Mouse (Mus musculus) spleen, postnatal 10 days (tissue): ENCODE measurements around the gene Napsa.

Source experiments
- DNase-seq, 2 experiments: peaks; one replicate each; pipeline ENCODE4 v3.0.0; 2021 to 2022; ENCODE audit warnings: low spot score in 2 of 2

Gene Napsa

DNA sequence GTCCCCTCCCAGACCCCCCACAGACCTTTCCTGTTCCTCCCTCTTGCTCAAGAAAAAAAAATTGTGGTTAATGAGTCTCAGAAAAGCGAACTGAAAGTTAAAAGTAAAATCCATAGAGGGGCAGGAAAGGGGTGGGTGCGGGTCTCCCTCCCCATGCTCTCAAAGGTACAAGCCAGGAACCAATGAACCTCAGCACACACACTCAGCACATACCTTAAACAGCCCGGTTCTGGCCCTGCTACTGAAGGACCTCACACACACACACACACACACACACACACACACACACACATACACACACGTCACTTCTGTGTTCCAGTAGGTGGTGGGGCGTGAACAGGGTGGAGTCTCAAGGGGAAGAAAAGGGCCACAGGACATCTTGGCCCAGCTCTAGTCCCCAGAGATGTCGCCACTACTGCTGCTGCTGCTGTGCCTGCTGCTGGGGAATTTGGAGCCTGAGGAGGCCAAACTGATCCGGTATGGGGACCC lies at the start of gene Napsa:
Napsa (plus strand) TSS at position 168 of the 489 bp plus-strand sequence.
- peak; percentile 46 to 79 for DNase-seq

DNA sequence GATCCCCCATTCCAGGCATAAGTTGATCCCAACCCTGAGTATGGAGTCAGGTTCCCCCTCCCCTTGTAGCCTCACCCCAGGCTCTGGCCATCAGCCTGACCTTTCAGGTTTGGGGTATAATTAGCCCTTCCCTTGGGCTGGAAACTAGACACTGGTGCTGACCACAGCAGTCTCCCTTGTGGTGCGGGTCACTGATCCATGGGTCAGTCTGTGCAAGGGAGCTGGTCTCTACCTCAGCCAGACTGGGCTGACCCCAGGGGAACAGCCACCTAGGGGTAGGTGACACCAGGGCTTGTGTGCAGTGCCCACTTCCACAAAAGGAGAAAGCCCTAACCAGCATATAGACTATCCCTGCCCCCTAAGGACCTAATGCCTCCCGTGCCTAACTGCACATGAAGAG lies 49.1 kb upstream of the Napsa start:
- DNase-seq, result no peak

DNA sequence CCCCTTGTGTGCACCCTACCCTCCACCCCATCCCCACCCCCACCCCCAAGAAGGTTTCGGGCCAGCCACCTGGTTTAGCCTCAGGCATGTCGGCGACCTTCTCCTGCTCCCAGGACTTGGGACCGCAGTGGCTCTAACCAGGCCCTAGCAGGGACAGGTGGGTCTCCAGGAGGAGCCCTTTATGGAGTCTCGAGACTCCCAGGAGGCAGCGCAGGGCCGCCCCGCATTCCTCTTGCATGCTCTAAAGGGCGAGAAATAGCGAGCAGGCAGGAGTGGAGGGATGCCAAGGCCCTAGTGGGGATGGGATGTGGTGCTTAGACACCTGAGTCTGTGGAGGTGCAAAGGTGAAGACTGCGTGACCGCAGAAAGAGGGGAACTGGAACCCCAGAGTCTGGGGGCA lies 47.7 kb upstream of the Napsa start, which contains the start of gene Mybpc2:
Mybpc2 (minus strand) TSS at position 155 of the 400 bp plus-strand sequence.
- DNase-seq, result no peak

DNA sequence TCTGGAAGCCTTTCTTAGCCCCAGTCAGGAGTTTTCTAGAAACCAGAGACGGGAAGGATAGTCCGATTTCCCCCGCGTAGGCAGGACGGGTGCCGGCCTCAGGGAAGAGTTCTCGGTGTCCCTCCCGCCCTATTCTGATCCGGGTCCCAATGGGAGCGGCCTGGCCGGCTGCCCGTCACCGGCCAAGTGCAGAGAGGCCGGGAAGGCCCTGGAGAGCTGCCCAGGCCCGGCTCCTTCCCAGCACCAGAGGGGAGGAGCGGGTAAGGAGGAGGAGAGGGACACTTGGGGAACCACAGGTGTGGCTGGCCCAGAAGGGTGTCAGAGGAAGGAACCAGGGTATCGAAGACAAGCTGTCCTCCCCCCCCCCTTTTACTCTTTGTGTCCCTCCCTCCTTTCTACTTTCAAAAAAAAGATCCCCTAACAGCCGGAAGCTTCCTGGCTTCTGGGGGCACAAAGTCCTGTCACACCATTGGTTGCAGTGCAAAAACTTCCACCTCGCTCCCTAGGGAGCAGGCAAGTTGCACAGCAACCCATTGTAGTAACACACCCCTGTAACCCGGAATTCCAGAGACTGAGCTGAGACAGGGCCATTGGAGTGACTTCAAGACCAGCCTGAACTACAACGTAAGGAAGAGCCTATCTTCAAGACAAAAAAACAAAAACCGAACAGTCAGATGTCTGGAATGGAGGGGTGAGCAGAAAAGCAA lies 46.9 kb upstream of the Napsa start:
- peak in 1 of 2 experiments; percentile 45 for DNase-seq

DNA sequence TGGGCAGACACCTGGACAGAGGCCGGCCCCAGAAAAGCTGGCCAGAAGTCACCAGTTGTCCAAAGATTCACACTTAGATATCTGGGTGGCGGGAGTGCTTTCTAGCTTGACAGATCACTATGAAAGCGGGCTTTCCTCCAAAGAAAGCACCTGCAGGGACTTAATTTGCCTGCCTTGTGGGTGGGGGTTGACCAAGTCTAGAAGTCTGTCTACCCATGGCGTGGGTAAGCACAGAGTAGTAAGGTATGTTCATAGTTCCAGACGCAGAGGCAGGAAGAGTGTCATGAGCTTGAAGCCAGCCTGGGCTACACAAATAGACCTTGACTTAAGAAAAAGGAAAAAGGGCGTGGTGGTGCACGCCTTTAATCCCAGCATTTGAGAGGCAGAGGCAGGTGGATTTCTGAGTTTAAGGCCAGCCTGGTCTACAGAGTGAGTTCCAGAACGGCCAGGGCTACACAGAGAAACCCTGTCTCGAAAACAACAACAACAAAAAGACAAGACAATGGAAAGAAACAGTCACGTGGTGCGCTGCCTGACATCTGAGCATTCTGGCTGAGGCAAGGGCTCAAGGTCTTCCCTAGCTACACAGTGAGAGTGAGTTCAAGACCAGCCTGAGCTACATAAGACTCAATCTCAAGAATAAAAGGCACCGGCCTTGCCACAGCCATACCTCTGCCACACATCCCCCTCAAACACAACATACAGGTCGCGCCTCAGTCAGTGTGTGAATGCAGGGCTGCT lies 45.6 kb upstream of the Napsa start:
- DNase-seq, result no peak

DNA sequence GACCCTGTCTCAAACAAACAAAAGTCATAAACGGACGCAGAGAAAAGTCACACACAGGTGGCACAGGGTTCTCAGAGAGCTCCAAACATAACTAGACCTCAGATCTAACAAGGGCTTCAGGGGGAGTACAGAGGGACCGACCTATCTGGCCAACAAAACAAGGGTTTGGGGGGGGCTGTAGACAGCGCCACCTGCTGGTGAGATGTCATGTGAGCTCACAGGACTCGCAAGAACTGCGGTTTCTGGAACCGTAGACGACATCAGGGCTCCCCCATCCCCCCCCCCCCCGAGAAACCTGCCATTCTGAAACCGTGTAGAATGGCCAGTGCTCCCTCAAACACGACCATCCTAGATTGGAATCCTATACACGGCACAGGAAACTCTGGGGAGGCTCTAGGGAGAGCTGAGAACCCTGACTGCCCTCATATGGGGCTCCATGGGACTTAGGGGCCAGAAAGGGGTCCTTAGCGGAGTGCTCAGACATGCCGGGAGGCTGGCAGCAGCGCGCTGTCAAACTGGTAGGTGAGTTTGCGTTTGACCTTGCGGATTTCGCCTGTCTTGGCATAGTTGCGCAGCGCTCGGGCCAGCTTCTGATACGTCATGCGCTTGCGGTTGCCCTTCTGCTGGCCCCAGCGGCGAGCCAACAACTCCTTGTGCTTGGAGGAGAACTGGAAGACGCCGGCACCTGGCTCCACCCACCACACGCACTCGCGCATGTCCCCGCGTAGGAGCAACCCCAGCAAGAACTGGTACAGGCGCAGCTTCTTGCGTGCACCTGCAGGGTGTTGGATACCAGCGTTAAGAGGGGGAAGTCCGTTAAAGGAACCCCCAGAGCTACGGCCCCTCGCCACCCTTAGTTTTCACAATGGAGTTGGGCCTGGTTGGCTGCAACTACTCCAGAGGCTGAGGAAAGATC lies 44.4 kb upstream of the Napsa start:
- peak; percentile 53 to 88 for DNase-seq

DNA sequence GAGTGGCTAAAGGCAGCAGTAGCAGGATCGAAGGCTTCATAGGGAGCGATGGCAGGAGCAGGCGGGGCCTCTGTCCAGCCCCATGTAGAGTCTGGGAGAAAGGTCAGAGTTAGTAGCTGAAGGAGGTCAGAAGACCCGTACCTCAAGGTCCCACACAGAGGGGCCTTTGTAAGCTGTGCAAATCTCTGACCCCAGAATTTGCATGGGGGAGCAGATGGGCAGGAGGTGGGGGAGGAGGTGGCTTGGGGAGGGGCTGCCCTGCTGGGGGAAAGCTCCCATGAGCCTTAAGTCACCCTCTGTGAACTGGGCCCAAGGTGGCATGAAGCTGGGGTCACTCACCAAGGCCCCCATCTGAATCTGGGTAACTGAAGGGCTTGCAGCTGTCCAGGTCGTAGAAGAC lies 42.7 kb upstream of the Napsa start:
- peak in 1 of 2 experiments; percentile 48 for DNase-seq

DNA sequence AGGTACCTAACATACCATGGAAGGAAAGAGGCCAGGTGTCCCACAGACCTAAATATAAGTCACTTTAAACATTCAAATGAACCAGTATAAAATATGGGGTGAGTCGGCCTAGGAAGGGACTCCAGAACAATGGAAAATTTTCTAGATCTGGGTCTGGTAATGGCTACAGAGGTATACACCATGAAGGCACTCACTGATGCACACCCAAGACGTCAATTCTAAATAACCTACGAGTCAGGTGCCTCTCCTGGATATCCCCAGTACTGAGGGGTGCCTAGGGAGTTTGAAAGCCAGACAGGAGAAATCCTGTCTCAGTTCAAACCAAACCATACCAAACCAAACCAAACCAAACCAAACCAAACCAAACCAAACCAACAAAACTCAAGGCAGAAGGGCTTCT lies 41.7 kb upstream of the Napsa start:
- DNase-seq, result no peak

DNA sequence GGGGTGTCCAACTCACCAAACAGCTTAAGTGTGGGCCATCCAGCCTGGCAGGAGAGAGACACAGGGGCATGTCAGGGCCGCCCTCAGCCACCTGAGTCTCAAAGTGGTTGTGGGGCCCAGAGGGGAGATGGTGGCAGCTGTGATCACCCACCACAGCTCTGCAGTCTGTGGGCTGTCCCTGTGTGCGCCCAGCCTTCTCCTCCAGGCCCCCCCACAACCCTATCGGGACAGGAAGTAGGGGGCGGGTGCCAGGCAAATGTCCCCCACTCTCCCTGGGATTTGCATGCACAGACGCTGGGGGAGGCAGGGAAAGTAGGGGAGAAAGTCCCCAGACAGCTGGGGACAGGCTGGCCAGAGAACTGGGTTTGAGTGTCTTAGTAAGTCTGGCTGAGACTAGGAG lies 41.0 kb upstream of the Napsa start:
- DNase-seq, result peak in 1 of 2 experiments; percentile 71

DNA sequence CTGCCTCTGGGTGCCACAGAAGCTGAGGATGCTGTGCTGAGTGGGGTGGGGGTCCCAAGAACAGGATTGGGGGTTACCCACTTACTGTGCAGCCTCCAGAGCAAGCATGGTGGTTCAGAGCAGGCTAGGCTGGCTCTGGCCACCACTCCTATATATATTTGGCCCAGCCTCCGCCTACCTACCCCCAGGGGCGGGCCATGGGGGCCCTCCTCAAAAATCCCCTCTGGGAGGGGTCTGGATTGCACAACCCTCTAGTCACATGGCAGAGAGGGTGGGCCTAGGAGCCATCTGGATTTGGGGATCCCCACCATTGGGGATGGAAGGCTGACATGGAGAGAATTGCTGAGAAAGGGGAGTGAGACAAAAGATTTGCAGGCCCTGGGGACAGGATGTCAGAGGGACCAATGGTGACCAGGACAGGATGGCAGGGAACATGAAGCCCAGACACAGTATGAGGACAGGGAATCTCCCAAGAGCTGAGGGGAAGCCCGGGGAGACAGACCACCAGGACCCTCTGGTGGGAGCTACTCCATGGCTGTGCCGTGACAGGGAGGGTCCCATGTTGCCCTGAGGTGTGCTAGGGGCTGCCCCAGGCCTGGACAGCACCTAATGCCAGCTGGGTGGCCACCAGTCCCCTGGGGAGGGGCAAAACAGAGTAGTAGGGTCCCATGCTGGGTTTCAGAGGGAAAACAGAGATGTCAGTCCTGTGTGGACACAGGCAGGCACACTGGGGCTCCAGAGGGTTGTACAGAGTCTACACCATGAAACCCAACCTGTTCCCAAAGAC lies 40.0 kb upstream of the Napsa start, which contains the start of gene Spib:
Spib (minus strand) TSS at position 126 of the 787 bp plus-strand sequence.
- peak in 1 of 2 experiments; percentile 67 for DNase-seq

DNA sequence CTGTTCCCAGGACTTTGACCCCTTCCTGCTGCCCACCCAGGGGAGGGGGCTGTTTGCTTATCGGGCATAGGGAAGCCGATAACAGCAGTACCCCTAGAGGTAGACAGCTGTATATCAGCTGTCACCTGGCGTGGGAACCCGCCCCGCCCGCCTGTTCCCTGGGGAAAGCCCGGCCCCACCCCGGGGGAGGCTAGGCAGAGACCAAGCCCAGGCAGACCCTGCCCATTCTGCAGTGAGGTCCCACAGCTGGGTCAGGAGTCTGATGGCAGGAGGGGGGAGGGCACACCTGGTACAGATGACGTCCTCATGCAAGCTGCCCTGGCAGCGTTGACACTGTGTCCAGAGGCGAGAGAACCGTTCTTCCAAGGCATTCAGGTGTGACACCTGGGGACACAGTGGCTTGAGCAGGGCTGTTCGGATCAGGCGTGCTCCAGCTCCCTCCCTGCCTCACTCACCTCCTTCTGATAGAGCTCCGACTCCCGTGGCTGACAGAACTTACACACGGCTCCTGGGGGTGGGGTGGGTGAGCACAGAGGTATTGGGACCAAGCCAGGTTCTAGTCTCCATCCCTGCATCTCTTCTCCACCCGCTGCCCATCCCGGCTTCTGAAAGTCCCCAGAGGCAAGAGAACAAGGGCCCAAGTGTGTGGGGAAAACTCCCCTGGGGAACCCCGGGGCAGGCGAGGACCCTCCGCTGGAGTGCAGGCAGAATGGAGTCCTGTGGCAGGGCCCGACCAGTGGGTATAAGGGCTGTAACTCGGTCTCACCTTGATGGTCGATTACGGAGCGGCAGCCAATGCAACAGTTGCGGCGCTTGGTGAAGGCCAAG lies 39.0 kb upstream of the Napsa start:
- DNase-seq, result peak in 1 of 2 experiments; percentile 64

DNA sequence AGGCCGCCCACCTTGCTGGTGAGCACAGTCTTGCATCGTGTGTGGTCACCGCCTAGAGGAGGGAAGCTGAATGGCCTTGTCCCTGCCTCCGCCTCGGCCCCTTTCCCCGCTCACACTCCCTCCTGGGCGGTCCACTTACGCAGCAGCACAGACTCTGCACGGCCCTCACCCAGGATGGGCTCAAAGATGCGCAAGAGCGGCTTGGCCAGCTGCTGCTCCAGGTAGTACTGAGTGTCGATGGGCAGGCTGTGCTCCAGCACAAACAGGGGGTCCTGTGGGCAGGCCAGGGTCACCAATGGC lies 38.5 kb upstream of the Napsa start:
- no peak for DNase-seq

DNA sequence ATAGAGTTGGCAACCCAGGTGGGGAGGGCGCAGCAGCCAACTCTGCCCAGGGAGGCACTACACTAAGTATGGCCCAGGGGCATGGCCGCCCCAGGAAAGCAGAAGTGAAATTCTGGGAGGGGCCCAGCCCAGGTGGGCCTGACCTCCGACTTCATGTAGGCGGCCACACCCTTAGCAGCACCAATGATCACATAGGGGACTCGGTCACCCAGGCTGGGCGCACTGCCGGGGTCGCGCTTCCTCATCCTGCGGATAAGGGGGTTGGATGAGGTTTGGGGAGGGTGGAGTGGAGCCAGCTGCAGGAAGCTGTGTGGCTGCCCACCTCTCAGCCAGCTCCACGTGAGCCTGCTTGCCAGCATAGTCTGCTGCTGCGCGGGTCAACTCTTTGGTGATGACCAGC lies 37.9 kb upstream of the Napsa start:
- peak in 1 of 2 experiments; percentile 80 for DNase-seq

DNA sequence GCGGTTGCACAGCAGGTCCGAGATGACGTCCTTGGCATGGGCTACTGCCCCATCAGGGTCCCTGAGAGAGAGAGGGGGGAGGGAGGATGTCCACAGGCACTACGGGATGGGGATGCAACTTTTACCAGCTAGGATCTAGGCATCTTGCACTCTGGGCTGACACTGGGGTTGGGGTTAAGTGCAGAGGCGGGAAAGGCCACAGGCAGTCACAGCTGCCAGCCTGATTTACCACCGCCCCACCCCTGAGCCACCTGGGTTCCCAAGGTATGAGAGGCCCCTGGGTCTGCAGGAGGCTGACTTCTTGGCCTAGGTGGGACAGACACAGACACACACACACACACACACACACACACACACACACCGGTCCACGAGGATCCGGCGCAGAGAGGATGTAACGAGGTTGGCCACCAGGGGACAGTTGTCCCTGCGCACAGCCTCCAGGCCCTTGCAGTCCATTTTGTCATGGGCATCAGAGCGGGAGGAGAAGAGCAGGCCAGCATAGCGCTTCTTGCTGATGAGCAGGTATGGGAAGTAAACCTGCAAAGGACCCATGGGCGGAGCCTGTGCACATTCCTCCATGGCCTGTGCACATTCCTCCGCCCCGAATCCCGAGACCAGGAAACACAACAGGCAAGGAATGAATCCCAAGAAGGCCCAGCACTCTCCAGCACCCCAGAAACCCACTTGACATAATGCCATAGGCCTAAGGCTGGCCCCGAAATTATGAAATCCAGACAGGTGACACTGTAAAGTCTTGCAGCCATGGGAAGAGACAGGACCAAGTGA lies 37.3 kb upstream of the Napsa start:
- DNase-seq, result peak in 1 of 2 experiments; percentile 47

DNA sequence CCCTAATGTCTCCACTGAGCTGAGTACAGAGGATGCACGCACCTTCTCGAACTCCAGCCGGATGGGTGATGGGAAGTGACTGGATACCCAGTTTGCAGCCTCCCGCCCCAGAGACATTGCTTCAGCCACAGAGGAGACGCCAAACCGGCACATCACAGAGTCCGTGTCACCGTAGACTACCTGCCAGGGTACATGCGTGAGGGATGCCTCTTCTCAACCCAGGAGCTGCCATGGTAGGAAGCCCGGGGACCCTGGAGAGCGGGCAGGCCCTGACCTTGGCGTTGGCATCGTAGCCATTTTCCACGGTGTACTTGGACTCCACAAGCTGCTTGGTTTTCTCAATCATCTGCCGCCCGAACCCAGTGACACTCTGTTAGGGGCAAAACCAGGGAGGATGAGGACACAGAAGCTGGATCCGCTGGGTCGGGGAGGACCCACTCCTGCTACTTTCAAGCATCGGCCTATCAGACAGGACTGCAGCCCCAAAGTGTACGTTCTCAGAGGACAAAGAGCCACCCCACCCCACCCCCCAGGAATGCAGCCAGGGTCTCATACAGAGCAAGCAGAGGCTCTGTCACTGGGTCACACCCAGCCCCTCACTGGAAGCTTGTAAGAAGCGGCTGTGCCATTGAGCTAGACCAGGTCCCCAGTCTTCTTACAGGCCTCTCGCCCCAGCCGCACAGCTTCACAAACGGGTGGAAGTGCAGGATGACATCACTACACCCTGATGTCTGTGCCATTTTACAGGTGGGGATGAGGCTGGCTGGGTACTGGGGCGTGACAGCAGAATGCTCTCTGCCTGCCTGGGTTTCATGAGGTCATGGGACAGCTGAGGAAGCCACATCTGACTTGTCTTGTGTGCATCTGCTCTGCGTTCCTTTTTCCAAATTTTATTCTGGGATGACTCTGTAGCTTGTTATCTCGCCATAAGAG lies 36.3 kb upstream of the Napsa start:
- DNase-seq, result peak in 1 of 2 experiments; percentile 56

DNA sequence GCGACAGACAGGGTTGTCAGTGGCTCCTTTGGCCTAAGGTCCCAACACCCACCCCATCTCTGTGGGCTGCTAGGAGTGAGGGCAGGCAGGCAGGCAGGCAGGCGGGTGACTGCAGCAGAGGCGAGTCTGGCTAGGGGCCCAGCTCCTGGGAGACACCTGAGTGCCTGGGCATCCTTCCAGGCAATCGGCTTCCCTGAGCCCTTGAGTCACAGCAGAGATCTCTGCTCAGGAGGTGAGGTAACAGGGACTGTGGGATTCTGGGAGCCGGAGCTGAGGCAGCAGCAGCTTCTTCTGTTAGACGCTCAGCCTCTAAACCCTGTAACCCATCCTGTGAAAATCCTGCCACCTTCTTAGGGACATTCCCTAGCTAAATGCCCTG lies 35.6 kb upstream of the Napsa start:
- no peak for DNase-seq

DNA sequence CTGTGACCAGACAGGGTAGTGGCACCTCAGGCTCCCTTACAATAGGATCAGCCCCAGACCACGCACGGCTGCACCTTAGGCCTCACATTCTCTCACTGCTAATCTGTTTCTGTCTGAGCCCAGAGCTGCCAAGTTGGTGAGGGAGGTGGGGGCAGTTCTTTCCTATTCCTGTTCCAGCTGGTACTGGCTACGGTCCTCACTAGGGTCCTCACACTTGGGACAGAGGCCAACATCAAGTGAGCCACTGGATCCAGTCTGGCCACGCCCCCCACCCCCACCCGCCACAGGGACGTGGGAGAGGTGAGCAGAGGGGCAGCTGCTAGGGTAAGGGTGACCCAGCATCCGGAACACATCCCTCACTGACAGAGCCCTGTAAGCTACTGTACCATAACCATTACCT lies 35.2 kb upstream of the Napsa start:
- DNase-seq, result peak in 1 of 2 experiments; percentile 13

DNA sequence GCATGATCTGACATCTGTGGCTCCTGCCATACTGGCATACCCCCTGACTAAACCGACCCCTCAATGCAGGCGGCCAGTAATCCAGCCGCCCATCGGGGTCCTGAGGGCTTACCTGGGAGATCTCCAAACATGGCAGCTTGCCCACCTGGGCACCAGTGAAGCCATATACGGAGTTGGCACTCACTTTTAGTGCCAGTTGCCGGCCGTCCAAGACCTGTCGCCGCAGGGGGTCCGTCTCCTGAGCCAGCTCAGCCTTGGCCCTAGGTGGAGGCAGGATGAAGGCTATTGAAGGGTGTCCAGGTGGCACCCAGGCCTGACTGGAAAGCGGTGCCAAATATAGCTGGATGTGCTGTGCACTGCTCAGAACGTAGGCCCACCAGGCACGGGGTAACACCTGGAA lies 34.7 kb upstream of the Napsa start:
- peak in 1 of 2 experiments; percentile 13 for DNase-seq
